Mouse (Mus musculus) neural tube, embryonic 13.5 days (tissue): ENCODE results near the gene Cnfn. TPM values are rescaled to one million over a fixed set of nuclear protein-coding genes. Genes with fewer than 3 reads are reported as not detected.

Experiments
- ATAC-seq: fragments of 200-750 bp; cut with Nextera tagmentation; 2 replicates; pipeline ENCODE4 v1.8.0; 2017; ENCODE audit warnings: low read depth, mild to moderate bottlenecking, moderate TSS enrichment, moderate library complexity
- H3K27ac ChIP-seq: fragments of 300-500 bp; sonication (generic); replicated peaks from 2 replicates; pipeline ENCODE4 v1.5.1; 2015; ENCODE audit warnings: moderate library complexity, mild to moderate bottlenecking, inconsistent platforms
- H3K27me3 ChIP-seq: fragments of 300-500 bp; sonication (generic); 2 replicates; pipeline ENCODE4 v1.6.1; 2015; ENCODE audit warnings: mild to moderate bottlenecking, inconsistent platforms
- H3K36me3 ChIP-seq: fragments of 300-500 bp; sonication (generic); 2 replicates; pipeline ENCODE4 v1.6.1; 2015; ENCODE audit warnings: mild to moderate bottlenecking, inconsistent platforms
- H3K4me1 ChIP-seq: fragments of 300-500 bp; sonication (generic); replicated peaks from 2 replicates; pipeline ENCODE4 v1.6.1; 2015; ENCODE audit warnings: inconsistent platforms
- H3K4me2 ChIP-seq: fragments of 300-500 bp; sonication (generic); 2 replicates; pipeline ENCODE4 v1.6.1; 2015; ENCODE audit warnings: inconsistent platforms, mild to moderate bottlenecking, moderate library complexity
- H3K4me3 ChIP-seq: fragments of 300-500 bp; sonication (generic); 2 replicates; pipeline ENCODE4 v1.5.1; 2015; ENCODE audit warnings: mild to moderate bottlenecking, inconsistent platforms
- H3K9ac ChIP-seq: fragments of 300-500 bp; sonication (generic); 2 replicates; pipeline ENCODE4 v1.6.1; 2015; ENCODE audit warnings: moderate library complexity, mild to moderate bottlenecking, inconsistent platforms
- H3K9me3 ChIP-seq: fragments of 300-500 bp; sonication (generic); 2 replicates; pipeline ENCODE4 v1.6.1; 2016; ENCODE audit warnings: inconsistent platforms
- WGBS: fragments of 180-500 bp; shearing (Covaris S2); methylation state at CpG from one replicate; pipeline ENCODE4 v1.1.7; 2015; 5-methylcytosine and 5-hydroxymethylcytosine counted together
- polyA plus RNA-seq: library from polyadenylated mRNA; unstranded; fragments of >200 nt; fragmentation: Nextera tagmentation; extraction: Ambion mirVana; gene quantifications from 2 replicates; pipeline ENCODE4 v1.2.1, GENCODE M21; 2015

The Cnfn gene
- polyA plus RNA-seq, 1 experiment from 2014 or later: not detected

DNA sequence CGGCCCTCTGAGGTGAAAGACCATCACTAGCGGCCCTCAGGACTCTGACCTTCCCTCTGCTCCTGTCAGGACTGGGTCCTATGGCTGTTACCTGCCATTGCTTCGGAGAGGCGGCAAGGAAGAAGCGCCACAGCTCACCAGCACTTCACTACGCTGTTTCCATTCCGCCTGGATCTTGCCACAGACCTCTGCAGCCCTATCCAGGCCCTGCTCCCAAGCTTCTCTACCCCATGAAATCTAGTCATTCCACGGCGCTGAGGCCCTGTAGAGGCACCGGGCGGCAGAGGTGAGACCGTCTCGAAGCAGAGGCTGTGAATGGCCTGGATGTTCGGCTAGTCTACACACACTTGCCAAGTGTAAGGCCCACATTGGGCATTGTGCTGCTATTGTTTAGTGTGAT is 27.1 kb upstream of the Cnfn start:
- Histone ChIP-seq H3K27me3 (no peaks in the 10 kb centered on the region), H3K27ac (peak overlapping the region; percentile 81), H3K4me2 (peak overlapping the region; percentile 77), H3K9ac (no peak overlapping the region), H3K4me3 (peak overlapping the region; percentile 56), H3K9me3 (no peaks in the 10 kb centered on the region), H3K36me3 (no peaks in the 10 kb centered on the region), H3K4me1 (peaks cover 39% of the 10 kb centered on the region)
- 87% methylated on average over 14 of the region's 14 CpGs for WGBS
- ATAC-seq: peak; percentile 2; the same call in 1 of the 2 replicates

DNA sequence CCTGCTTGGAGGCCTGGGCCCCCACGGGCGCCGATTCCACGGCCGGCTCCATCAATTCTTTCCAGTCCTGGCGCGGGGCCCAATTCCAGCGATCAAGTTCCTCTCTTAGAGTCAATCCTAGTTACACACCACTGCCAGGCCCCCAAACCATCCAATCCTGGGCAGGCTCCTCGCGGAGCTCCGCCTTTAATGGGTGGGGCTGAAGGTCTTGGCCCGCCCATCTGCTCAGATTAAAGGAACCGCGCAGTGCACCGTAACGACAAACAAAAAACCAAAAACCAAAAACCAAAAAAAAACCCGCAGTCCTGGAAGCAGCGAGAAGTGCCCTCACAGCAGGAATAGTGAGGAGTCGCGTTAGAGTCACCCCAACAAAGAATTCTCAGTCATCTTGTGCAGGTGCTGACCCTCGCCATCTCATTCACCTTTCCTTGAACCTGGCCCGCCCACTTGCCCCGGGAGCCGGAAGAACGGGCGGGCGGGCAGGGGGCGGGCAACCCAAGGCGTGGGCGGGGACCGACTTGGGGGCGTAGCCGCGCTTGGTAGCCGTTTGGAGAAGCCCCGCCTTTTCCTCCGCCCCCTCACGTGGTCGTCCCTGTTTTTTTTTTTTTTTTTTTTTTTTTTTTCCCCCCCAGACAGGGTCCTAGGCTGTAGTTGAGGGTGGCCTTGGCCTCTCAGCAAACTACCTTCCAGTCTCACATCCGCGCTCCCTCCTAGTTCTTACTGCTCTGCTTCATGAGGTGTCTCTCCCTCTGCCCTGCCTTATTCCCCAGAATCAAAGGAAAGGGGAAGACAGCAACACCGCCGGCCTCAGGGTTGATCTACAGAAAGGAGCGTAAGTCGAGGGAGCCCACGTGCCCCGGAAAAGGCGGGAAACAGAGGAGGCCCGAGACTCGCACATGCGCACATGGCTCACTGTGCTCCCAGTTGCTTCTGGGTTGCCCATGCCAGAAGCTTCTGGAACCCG is 26.3 kb upstream of the Cnfn start:
- no peaks in the 10 kb centered on the region for H3K27me3 ChIP-seq
- WGBS: 4% methylated on average over 52 of the region's 52 CpGs
- no peaks in the 10 kb centered on the region for H3K36me3 ChIP-seq
- H3K4me1 ChIP-seq: peaks cover 47% of the 10 kb centered on the region
- peak overlapping the region; percentile 81 for H3K27ac ChIP-seq
- H3K4me2 ChIP-seq: peak overlapping the region; percentile 77
- ATAC-seq: peak; percentile 97
- peak overlapping the region; percentile 77 for H3K9ac ChIP-seq
- no peaks in the 10 kb centered on the region for H3K9me3 ChIP-seq
- peak overlapping the region; percentile 56 for H3K4me3 ChIP-seq

DNA sequence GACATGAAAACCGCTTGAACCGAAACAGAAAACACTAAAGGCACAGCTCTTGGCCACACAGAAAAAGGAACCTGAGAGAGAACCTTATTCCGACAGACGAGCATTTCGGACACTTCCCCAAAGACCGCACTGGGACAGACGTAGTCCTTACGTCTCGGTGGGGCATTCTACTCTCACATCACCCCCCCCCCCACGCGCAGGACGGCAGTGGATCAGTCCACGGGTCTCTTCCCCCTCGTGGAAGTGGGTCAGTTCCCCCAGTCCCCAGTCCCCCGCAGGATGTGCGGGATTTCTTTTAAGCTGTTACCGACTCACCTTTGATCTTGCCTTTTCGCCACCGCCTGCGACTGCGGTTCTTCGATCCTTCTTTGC is 25.6 kb upstream of the Cnfn start:
- Histone ChIP-seq H3K9ac (peak overlapping the region; percentile 77), H3K4me3 (peak overlapping the region; percentile 56), H3K36me3 (no peaks in the 10 kb centered on the region), H3K27me3 (no peaks in the 10 kb centered on the region), H3K9me3 (no peaks in the 10 kb centered on the region), H3K27ac (peak overlapping the region; percentile 81), H3K4me2 (peak overlapping the region; percentile 77), H3K4me1 (peaks cover 53% of the 10 kb centered on the region)
- 1% methylated on average over 22 of the region's 22 CpGs for WGBS
- ATAC-seq: peak; percentile 50

DNA sequence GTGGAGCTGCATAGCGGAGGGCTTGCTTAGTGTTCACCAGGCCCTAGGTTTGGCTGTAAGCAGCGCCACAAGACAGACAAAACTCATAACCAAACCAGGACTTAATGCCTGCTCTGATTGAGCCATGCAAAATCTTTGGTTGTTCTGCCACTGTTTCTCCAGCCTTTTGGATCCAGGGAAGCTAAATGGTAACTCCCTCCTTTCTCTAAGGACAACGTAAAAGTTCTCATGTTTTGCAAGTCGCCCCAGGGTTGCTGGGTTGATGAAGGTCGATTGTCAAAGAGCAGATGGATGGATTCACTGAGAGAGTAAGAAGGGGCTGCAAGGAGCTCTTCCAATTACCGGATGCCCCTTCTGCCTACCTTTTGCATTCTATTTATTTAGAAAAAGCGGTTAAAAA is 25.2 kb upstream of the Cnfn start:
- 12% methylated on average over 7 of the region's 7 CpGs for WGBS
- Histone ChIP-seq H3K27me3 (no peaks in the 10 kb centered on the region), H3K4me1 (peaks cover 58% of the 10 kb centered on the region), H3K9me3 (no peaks in the 10 kb centered on the region), H3K9ac (peak overlapping the region; percentile 77), H3K4me3 (peak overlapping the region; percentile 56), H3K36me3 (no peaks in the 10 kb centered on the region), H3K4me2 (peak overlapping the region; percentile 77), H3K27ac (peak overlapping the region; percentile 81)
- ATAC-seq: no peak

DNA sequence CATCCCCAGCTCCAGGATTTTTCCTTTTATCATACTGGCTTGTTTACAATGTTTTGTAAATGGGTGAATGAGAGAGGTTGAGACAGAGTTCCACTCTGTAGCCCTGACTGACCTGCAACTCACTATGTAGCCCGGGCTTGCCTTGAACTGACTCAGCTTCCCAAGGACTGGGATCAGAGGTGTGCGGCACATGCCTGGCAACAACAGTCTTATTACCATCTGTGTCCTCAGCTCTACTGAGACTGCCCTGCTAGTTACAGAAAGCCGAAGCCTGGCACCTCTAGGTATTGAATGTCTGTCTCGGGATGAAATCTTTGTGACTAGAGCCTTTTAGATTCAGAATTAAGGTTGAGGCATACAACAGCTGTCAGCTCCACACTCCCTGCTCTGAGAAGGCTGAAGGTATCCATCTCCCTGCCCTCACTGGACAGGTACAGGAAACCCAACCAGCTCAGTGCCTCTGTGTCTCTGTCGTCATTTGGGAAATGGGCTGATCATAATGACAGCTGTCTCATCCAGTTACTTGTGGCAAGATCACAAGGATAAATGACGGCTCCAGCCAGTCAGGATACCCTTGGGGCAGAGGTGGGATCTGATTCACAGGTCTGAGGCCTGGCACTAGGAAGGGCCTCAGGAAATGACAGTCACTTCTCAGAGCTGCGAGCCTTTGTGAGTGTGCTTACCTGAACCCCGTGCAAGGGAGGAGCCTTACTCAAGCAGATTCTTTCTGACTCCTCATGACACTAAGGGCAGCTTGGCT is 24.1 kb upstream of the Cnfn start:
- H3K4me2 ChIP-seq: peak overlapping the region; percentile 77
- H3K27ac ChIP-seq: no peak overlapping the region
- peaks cover 2% of the 10 kb centered on the region for H3K36me3 ChIP-seq
- WGBS: 79% methylated on average over 8 of the region's 8 CpGs
- no peaks in the 10 kb centered on the region for H3K27me3 ChIP-seq
- peaks cover 62% of the 10 kb centered on the region for H3K4me1 ChIP-seq
- H3K9me3 ChIP-seq: no peaks in the 10 kb centered on the region
- H3K9ac ChIP-seq: peak overlapping the region; percentile 77
- no peak for ATAC-seq
- H3K4me3 ChIP-seq: peak overlapping the region; percentile 56

DNA sequence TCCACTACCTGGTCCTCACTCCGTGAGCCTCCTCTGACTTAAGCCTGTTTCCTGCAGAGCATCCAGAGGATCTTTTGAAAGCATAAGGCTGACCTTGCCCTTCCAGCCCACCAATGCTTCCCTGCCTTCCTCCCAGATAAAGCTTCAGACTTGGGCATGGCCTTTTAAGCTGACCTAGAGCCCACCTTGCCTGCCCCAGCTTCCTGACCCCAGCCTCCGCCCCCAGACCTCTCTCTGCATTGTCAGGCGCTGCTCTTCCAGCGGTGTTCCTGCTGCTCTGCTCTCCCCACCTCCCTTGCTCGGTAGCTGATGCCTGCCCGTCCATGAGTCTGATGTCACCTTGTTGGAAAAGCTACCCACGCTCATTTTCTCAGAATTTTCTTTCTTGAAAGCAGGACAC is 23.3 kb upstream of the Cnfn start:
- H3K9ac ChIP-seq: peak overlapping the region; percentile 77; the same call in 1 of the 2 replicates
- no peak overlapping the region for H3K4me3 ChIP-seq

DNA sequence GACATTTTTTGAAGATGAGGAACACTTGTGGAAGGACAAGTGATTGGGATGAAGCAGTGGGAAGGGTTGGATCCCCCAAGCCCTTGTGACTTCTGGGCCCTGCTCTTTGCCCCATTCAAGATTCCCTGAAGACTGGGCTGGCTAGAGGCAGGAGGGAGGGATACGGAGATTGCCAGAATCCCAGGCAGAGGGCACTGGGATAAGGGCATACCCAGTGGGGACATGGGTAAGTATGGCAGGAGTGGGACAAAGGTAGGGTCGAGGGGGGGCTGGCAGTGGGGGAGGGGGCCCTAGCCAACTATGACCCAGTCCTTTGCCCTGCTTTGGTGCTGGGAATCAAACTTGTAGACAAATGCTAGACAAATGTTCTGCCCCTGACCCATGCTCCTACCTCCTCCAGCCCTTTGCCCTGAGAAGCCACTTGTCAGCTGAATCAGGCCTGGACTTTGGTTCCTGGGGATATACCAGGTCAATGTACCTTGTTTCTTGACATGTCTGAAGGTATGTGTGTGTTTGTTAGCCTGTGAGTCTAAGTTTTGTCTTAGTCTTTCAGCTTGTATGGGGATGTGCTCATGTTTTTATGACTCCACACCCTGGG is 22.4 kb upstream of the Cnfn start:
- Histone ChIP-seq H3K9me3 (no peaks in the 10 kb centered on the region), H3K27ac (no peak overlapping the region), H3K4me1 (peaks cover 62% of the 10 kb centered on the region), H3K36me3 (peaks cover 19% of the 10 kb centered on the region), H3K4me2 (no peak overlapping the region), H3K9ac (no peak overlapping the region; the same call in 1 of the 2 replicates), H3K4me3 (no peak overlapping the region), H3K27me3 (no peaks in the 10 kb centered on the region)
- ATAC-seq: no peak
- WGBS: 79% methylated on average over 2 of the region's 2 CpGs

More for the DNA sequence above, 23.3 kb upstream of the Cnfn start:
- Histone ChIP-seq H3K27me3 (no peaks in the 10 kb centered on the region), H3K27ac (no peak overlapping the region), H3K9me3 (no peaks in the 10 kb centered on the region), H3K36me3 (peaks cover 10% of the 10 kb centered on the region), H3K4me1 (peaks cover 62% of the 10 kb centered on the region), H3K4me2 (peak overlapping the region; percentile 77; the same call in 1 of the 2 replicates)
- WGBS: 44% methylated on average over 7 of the region's 7 CpGs
- no peak for ATAC-seq

DNA sequence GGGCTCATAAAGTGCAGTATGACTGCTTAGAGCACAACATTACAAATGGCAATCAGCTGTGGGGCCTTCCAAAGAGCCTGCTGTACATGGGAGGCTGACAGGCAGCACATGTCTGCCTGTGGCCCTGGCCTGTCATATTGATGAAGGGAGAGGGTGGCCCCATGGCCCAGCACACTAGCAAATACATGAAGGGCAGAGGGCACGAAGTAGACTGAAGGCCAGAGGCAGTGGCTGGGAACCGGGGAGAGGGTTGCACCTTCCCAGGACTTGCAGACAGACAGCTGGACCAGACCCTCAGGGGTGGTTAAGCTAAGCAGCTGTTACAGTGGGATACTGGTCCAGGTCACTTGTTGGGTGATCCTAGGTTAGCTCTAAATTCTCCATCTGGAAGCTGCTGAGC is 21.5 kb upstream of the Cnfn start:
- H3K9ac ChIP-seq: peak overlapping the region; percentile 34; the same call in 1 of the 2 replicates
- peaks cover 58% of the 10 kb centered on the region for H3K4me1 ChIP-seq
- ATAC-seq: no peak
- no peaks in the 10 kb centered on the region for H3K9me3 ChIP-seq
- H3K4me2 ChIP-seq: no peak overlapping the region
- peaks cover 29% of the 10 kb centered on the region for H3K36me3 ChIP-seq
- 75% methylated on average over 2 of the region's 2 CpGs for WGBS
- no peak overlapping the region for H3K27ac ChIP-seq
- H3K27me3 ChIP-seq: no peaks in the 10 kb centered on the region
- H3K4me3 ChIP-seq: no peak overlapping the region

DNA sequence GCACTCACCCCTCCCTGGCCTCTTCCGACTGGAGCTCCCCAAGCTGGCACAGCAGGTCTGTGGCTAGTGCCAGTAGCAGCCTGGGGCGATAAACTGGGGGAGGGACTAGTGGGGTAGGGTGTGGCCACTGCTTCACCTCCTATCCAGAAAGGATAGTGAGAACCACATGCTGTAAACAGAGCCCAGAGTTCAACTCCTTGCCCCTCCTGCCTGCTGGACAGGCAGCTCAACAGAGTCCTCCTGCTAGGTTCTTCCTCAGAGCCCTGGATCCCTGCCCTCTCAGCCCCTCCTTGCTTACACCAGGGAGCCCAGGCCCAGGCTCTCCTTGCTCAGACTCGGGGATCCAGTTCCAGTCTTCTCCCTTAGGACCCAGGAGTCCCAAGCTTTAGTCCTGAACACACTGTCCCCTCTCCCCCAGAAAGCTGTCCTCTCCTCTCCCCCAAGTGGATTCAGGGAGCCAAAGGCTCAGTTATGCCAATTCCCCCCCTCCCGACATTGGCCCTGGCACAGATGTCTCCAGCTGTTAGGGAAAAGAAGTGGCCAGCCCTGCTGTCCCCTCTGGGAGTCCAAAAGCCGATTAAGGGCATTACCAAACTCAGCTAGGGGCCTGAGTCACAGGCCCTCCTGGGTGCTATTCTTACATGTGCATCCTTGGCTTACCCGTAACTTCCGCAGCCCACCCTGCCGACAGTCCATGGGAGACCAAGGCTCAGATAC is 20.7 kb upstream of the Cnfn start:
- ATAC-seq: no peak
- H3K27ac ChIP-seq: no peak overlapping the region; the same call in 1 of the 2 replicates
- H3K4me1 ChIP-seq: peaks cover 63% of the 10 kb centered on the region
- peak overlapping the region; percentile 31 for H3K9ac ChIP-seq
- 47% methylated on average over 8 of the region's 8 CpGs for WGBS
- no peak overlapping the region for H3K4me3 ChIP-seq
- no peaks in the 10 kb centered on the region for H3K27me3 ChIP-seq
- no peaks in the 10 kb centered on the region for H3K9me3 ChIP-seq
- no peak overlapping the region for H3K4me2 ChIP-seq
- H3K36me3 ChIP-seq: peaks cover 37% of the 10 kb centered on the region

DNA sequence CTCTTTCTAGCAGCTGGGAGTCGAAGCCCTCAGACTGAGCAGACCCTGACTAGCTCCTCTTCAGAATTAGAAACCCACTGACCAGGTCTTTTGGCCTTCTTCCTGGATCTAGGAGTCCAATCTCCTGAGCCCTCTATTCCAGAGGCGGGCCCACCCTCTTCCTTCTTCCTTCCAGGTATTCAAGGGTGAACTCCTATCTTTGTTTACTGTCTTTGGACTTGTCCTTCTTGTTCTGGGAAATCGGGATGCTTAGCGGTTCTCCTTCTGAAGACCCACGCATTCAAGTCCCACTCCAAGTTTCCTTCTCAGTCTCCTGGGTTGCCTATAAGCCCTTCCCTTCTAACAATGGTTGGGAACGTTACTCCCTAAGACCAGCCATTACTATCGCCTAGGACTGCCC is 19.4 kb upstream of the Cnfn start:
- WGBS: 94% methylated on average over 7 of the region's 7 CpGs

DNA sequence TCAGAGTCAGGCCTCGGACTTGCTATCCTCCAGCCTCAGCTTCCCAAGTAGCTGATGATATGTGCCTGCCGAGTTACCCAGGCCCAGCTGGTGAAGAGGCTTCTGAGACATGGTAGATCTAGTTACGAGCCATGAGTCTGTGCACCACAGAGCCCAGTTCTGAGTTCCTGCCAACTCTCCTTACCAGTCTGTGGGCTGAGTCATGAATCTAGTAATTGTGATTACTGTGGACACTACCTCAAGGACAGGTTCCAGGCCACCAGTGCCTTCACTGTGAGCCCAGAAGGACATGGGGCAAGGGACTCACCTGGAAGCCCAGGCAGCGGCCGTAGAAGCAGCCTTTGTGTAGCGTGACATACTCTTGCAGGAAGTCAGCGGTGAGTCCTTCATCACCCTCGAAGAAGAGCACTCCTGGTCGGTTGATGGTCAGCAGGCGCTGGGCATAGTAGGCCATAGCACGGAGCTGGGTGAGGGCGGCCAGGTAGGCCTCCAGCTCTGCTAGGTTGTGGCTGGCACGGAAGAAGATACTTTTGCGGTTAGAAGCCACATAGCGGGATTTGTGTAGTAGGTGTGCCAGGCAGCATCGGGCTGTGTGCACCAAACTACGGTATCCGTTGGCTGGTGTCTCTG is 18.4 kb upstream of the Cnfn start:
- Histone ChIP-seq H3K9me3 (no peaks in the 10 kb centered on the region), H3K27me3 (no peaks in the 10 kb centered on the region), H3K4me2 (no peak overlapping the region), H3K4me1 (peaks cover 43% of the 10 kb centered on the region), H3K27ac (no peak overlapping the region), H3K9ac (no peak overlapping the region), H3K36me3 (peaks cover 60% of the 10 kb centered on the region), H3K4me3 (no peak overlapping the region)
- 94% methylated on average over 18 of the region's 18 CpGs for WGBS
- ATAC-seq: no peak

More for the DNA sequence above, 19.4 kb upstream of the Cnfn start:
- Histone ChIP-seq H3K4me1 (peaks cover 53% of the 10 kb centered on the region), H3K27me3 (no peaks in the 10 kb centered on the region), H3K4me3 (no peak overlapping the region), H3K9ac (no peak overlapping the region), H3K4me2 (no peak overlapping the region), H3K36me3 (peaks cover 50% of the 10 kb centered on the region), H3K9me3 (no peaks in the 10 kb centered on the region), H3K27ac (no peak overlapping the region)
- ATAC-seq: no peak
